ENCODE assay signal across 8 mouse cellular contexts in the genomic region with DNA sequence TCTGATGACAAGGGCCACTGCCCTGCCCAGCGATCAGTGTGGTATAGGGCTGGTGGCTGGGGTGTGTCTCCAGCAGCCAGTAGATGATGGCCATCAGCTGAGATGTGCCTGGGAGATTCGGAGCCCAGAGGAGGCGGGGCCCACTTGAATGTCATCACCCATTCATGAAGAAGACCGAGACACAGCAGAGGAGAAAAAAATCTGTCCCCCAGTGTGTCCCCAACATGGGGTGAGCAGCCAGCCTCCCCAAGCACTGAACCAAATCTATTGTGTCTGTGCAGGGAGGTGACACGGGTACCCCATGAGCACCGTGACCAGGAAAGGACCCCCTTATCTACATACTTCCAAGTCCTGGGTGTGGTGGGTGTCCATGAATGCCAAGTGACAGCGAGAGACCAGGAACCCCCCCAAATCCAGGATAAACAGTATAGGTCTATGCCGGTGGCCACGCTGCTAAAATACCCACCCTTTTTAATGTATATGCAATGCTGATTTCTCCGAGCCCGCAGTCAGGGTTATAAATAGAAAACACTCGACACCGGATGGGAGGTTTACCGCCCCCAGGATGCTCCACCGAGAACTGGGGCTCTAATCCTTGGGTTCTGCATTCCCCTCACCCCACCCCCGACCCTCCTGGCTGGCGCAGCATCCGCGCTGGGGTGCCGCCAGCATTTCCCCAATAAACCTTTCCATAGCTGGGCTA. TPM values are rescaled to one million over a fixed set of nuclear protein-coding genes. Genes with fewer than 3 reads are reported as not detected.
DNase-seq lines count a peak whose midpoint lies in the region; ATAC-seq and TF ChIP-seq lines count a peak whose summit lies in the region.

No protein-coding gene starts in this region.

- H3K4me3 ChIP-seq in layer of hippocampus, adult 2 months: peak overlapping the region; percentile 72
- peak overlapping the region; percentile 58 for H3K4me3 ChIP-seq in hindbrain, embryonic 13.5 days
- peak overlapping the region; percentile 73 for H3K4me3 ChIP-seq in neural tube, embryonic 15.5 days (replicated peaks)

- peaks cover 47% of the 10 kb centered on the region for H3K4me1 ChIP-seq in hindbrain, embryonic 13.5 days (replicated peaks)
- peaks cover 58% of the 10 kb centered on the region for H3K4me1 ChIP-seq in neural tube, embryonic 15.5 days

- peak overlapping the region; percentile 87 for H3K9ac ChIP-seq in hindbrain, embryonic 13.5 days
- H3K9ac ChIP-seq in neural tube, embryonic 15.5 days (replicated peaks): peak overlapping the region; percentile 85

- H3K27me3 ChIP-seq in hindbrain, embryonic 13.5 days: no peaks in the 10 kb centered on the region
- no peaks in the 10 kb centered on the region for H3K27me3 ChIP-seq in neural tube, embryonic 15.5 days (replicated peaks)

- DNase-seq in layer of hippocampus, adult 2 months (ENCODE audit: low spot score in 2 of 2): no peak
- no peak for DNase-seq in layer of hippocampus, postnatal 14 days (ENCODE audit: low spot score in 2 of 2)
- DNase-seq in cerebellum, postnatal 14 days: peak; percentile 56 to 57
- DNase-seq in urinary bladder, adult 18-20 months (ENCODE audit: low spot score in 2 of 2): no peak
- no peak for DNase-seq in kidney, adult 9 months

- H3K36me3 ChIP-seq in hindbrain, embryonic 13.5 days: peaks cover 6% of the 10 kb centered on the region
- H3K36me3 ChIP-seq in neural tube, embryonic 15.5 days: peaks cover 4% of the 10 kb centered on the region

- no peaks in the 10 kb centered on the region for H3K9me3 ChIP-seq in hindbrain, embryonic 13.5 days
- no peaks in the 10 kb centered on the region for H3K9me3 ChIP-seq in neural tube, embryonic 15.5 days (replicated peaks)

- no peak for TF ChIP-seq CTCF in layer of hippocampus, adult 2 months (conservative IDR thresholded peaks at IDR 0.05)

- H3K27ac ChIP-seq in layer of hippocampus, adult 2 months: peak overlapping the region; percentile 93
- H3K27ac ChIP-seq in hindbrain, embryonic 13.5 days: peak overlapping the region; percentile 92
- peak overlapping the region; percentile 94 for H3K27ac ChIP-seq in neural tube, embryonic 15.5 days (replicated peaks)

- ATAC-seq in hindbrain, embryonic 13.5 days (ENCODE audit: low FRiP score): 0 out of 2 replicates have a peak, but pooled peaks have one; percentile 22
- peak; percentile 14; the same call in 1 of the 2 replicates for ATAC-seq in neural tube, embryonic 15.5 days (ENCODE audit: low FRiP score)
- no peak for ATAC-seq in megakaryocyte-erythroid progenitor cell, adult 5-6 weeks (replicated peaks; ENCODE audit: low FRiP score, low TSS enrichment, poor library complexity, severe bottlenecking)

- peak overlapping the region; percentile 75 for H3K4me2 ChIP-seq in hindbrain, embryonic 13.5 days
- peak overlapping the region; percentile 80 for H3K4me2 ChIP-seq in neural tube, embryonic 15.5 days

- WGBS in hindbrain, embryonic 13.5 days: 6% methylated on average over 20 of the region's 20 CpGs
- WGBS in neural tube, embryonic 15.5 days: 5% methylated on average over 20 of the region's 20 CpGs

RNA-seq across cellular contexts. Expression of gene Atcay, which starts 0.7 kb away (rescaled TPM):
- total RNA-seq in layer of hippocampus, adult 2 months (2021): 100 to 1,000 TPM; 144 to 150 TPM
- 100 to 1,000 TPM; 149 to 157 TPM for total RNA-seq in layer of hippocampus, postnatal 14 days (2021)
- polyA plus RNA-seq in hindbrain, embryonic 13.5 days (2015; fragmentation: Nextera tagmentation; extraction: Ambion mirVana): 68.1 TPM in 2 replicates
- 64.8 and 91.1 TPM in 2 replicates for polyA plus RNA-seq in neural tube, embryonic 15.5 days (2015; fragmentation: Nextera tagmentation; extraction: Ambion mirVana)
- total RNA-seq in megakaryocyte-erythroid progenitor cell, adult 5-6 weeks (2014; fragmentation: Nextera tagmentation): not detected in 2 replicates
- not detected in 2 replicates for total RNA-seq in megakaryocyte-erythroid progenitor cell, adult 5-6 weeks (2017)

RNA-seq across cellular contexts. Expression of gene Zfr2, which starts 3.1 kb away (rescaled TPM):
- 10 to 100 TPM; 66.2 to 70.2 TPM for total RNA-seq in layer of hippocampus, adult 2 months (2021)
- total RNA-seq in layer of hippocampus, postnatal 14 days (2021): 10 to 100 TPM; 58.8 to 63.0 TPM
- 19.7 and 21.6 TPM in 2 replicates for polyA plus RNA-seq in hindbrain, embryonic 13.5 days (2015; fragmentation: Nextera tagmentation; extraction: Ambion mirVana)
- polyA plus RNA-seq in neural tube, embryonic 15.5 days (2015; fragmentation: Nextera tagmentation; extraction: Ambion mirVana): 27.1 and 31.9 TPM in 2 replicates
- total RNA-seq in megakaryocyte-erythroid progenitor cell, adult 5-6 weeks (2014; fragmentation: Nextera tagmentation): 1.1 and 3.5 TPM in 2 replicates
- 0.46 TPM in 1 of 2 replicates, not detected in the other for total RNA-seq in megakaryocyte-erythroid progenitor cell, adult 5-6 weeks (2017)

RNA-seq across cellular contexts. Expression of gene Matk, which starts 22.8 kb away (rescaled TPM):
- total RNA-seq in layer of hippocampus, adult 2 months (2021): 100 to 1,000 TPM; 260 to 267 TPM
- total RNA-seq in layer of hippocampus, postnatal 14 days (2021): 100 to 1,000 TPM; 246 to 268 TPM
- 16.4 and 16.9 TPM in 2 replicates for polyA plus RNA-seq in hindbrain, embryonic 13.5 days (2015; fragmentation: Nextera tagmentation; extraction: Ambion mirVana)
- polyA plus RNA-seq in neural tube, embryonic 15.5 days (2015; fragmentation: Nextera tagmentation; extraction: Ambion mirVana): 37.1 and 48.3 TPM in 2 replicates
- total RNA-seq in megakaryocyte-erythroid progenitor cell, adult 5-6 weeks (2014; fragmentation: Nextera tagmentation): 2.9 and 9.8 TPM in 2 replicates
- 5.5 and 5.6 TPM in 2 replicates for total RNA-seq in megakaryocyte-erythroid progenitor cell, adult 5-6 weeks (2017)

RNA-seq across cellular contexts. Expression of gene Nmrk2, which starts 28.0 kb away (rescaled TPM):
- total RNA-seq in layer of hippocampus, adult 2 months (2021): under 1 TPM; 0.32 to 0.33 TPM
- under 1 TPM in 1 of 2 experiments, not detected in 1; 0.26 TPM for total RNA-seq in layer of hippocampus, postnatal 14 days (2021)
- 0.09 and 0.10 TPM in 2 replicates for polyA plus RNA-seq in hindbrain, embryonic 13.5 days (2015; fragmentation: Nextera tagmentation; extraction: Ambion mirVana)
- 0.17 and 0.26 TPM in 2 replicates for polyA plus RNA-seq in neural tube, embryonic 15.5 days (2015; fragmentation: Nextera tagmentation; extraction: Ambion mirVana)
- total RNA-seq in megakaryocyte-erythroid progenitor cell, adult 5-6 weeks (2014; fragmentation: Nextera tagmentation): not detected in 2 replicates
- not detected in 2 replicates for total RNA-seq in megakaryocyte-erythroid progenitor cell, adult 5-6 weeks (2017)

RNA-seq across cellular contexts. Expression of gene Mrpl54, which starts 36.8 kb away (rescaled TPM):
- 10 to 100 TPM; 37.4 to 42.0 TPM for total RNA-seq in layer of hippocampus, adult 2 months (2021)
- 10 to 100 TPM; 36.5 to 50.4 TPM for total RNA-seq in layer of hippocampus, postnatal 14 days (2021)
- polyA plus RNA-seq in hindbrain, embryonic 13.5 days (2015; fragmentation: Nextera tagmentation; extraction: Ambion mirVana): 134 and 144 TPM in 2 replicates
- 155 and 160 TPM in 2 replicates for polyA plus RNA-seq in neural tube, embryonic 15.5 days (2015; fragmentation: Nextera tagmentation; extraction: Ambion mirVana)
- total RNA-seq in megakaryocyte-erythroid progenitor cell, adult 5-6 weeks (2014; fragmentation: Nextera tagmentation): 130 and 158 TPM in 2 replicates
- total RNA-seq in megakaryocyte-erythroid progenitor cell, adult 5-6 weeks (2017): 157 and 212 TPM in 2 replicates

Comparison
In these comparisons a context has a peak if more than half of its experiments do, and no peak if none do; other contexts are left out.
1. DNase-seq: peak in cerebellum, postnatal 14 days (2 of 2); none in layer of hippocampus, adult 2 months (0 of 2), layer of hippocampus, postnatal 14 days (0 of 2), urinary bladder, adult 18-20 months (0 of 2) and kidney, adult 9 months (single experiment).
2. RNA of gene Atcay, which starts 0.7 kb away (total RNA-seq): 149 to 157 TPM in layer of hippocampus, postnatal 14 days and 144 to 150 TPM in layer of hippocampus, adult 2 months; not detected in megakaryocyte-erythroid progenitor cell, adult 5-6 weeks; every median in the first group is over 100 times any median in the second.
3. RNA of gene Zfr2, which starts 3.1 kb away (total RNA-seq): 66.2 to 70.2 TPM in layer of hippocampus, adult 2 months and 58.8 to 63.0 TPM in layer of hippocampus, postnatal 14 days; 0.46 to 3.5 TPM in megakaryocyte-erythroid progenitor cell, adult 5-6 weeks; every median in the first group is over 10 times any median in the second.
4. RNA of gene Matk, which starts 22.8 kb away (total RNA-seq): 246 to 268 TPM in layer of hippocampus, postnatal 14 days and 260 to 267 TPM in layer of hippocampus, adult 2 months; 2.9 to 9.8 TPM in megakaryocyte-erythroid progenitor cell, adult 5-6 weeks; every median in the first group is over 10 times any median in the second.
5. Peak in every context shown above with its lines, with median percentiles within 50 percentile points of each other: H3K27ac ChIP-seq and H3K4me3 ChIP-seq.